Mouse (Mus musculus) brown adipose tissue, adult 24 weeks (tissue): ENCODE measurements around the gene Zfp281. TPM values are rescaled to one million over a fixed set of nuclear protein-coding genes. Genes with fewer than 3 reads are reported as not detected.

Experiments used
- H3K27ac ChIP-seq: fragments of 200-500 bp; replicated peaks from 2 replicates; pipeline ENCODE4 v1.5.1; 2012; ENCODE audit warnings: low read depth, mild to moderate bottlenecking, low read length
- H3K4me1 ChIP-seq: fragments of 200-500 bp; 2 replicates; pipeline ENCODE4 v1.6.1; 2012; ENCODE audit warnings: low read length, mixed read lengths; ENCODE audit not compliant: control insufficient read depth, insufficient read depth, insufficient read length
- H3K4me3 ChIP-seq: fragments of 200-500 bp; 2 replicates; pipeline ENCODE4 v1.5.1; 2012; ENCODE audit warnings: low read depth, mild to moderate bottlenecking, low read length, moderate library complexity; ENCODE audit not compliant: insufficient read depth
- polyA plus RNA-seq: library from polyadenylated mRNA; stranded (reverse); fragments of >200 nt; gene quantifications from 2 replicates; pipeline ENCODE4 v1.2.4, GENCODE M21; 2012; ENCODE audit not compliant: missing spikeins, insufficient read depth, insufficient read length

Zfp281 gene
- polyA plus RNA-seq: 4.3 TPM in 2 replicates

DNA sequence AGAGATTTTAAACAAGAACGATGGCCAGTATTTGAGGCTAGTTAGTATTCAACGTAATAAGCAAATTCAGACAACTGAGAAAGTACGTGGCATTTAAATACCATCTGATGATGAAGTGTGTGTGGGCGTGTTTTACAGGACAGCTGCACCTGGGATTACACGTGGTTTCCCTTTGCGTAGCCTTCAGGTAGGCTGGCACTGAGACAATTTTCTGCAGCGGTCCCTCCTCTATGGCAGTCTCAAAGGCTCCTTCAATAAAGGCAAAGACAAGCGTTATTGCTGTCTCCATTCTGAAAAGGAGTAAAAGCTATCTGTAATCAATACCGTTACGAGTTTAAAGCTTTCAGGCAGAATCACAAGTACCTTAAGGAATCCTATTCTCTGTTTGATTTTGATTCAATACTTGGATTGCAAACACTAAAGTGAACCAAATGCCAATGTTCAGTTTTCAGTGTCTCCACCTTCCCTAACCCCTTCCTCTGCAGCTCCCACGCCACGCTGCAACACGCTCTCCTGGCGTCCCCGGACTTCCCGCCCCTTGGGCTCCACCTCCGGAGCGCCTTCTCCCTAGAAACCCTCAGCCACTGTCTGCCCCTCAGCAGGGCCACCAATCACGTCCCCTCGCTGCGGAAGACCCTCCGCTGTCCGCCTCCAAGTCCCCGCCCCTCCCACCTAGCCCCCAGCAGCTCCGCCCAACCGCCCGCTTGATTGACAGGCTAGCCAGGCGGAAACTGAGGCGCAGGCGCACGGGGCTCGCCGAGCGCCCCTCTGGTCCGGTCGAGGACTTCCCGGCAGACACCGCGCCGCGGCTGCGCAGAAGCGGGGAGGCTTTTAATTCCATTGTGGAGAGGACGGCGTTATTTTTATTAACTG, at the start of gene Zfp281:
Zfp281 (plus strand) TSS at position 756 of the 873 bp plus-strand sequence.
- H3K4me3 ChIP-seq: peak within 1 kb of the TSS; percentile 98
- H3K27ac ChIP-seq: peak within 1 kb of the TSS; percentile 48
- peaks cover 14% of the 10 kb centered on the region for H3K4me1 ChIP-seq

DNA sequence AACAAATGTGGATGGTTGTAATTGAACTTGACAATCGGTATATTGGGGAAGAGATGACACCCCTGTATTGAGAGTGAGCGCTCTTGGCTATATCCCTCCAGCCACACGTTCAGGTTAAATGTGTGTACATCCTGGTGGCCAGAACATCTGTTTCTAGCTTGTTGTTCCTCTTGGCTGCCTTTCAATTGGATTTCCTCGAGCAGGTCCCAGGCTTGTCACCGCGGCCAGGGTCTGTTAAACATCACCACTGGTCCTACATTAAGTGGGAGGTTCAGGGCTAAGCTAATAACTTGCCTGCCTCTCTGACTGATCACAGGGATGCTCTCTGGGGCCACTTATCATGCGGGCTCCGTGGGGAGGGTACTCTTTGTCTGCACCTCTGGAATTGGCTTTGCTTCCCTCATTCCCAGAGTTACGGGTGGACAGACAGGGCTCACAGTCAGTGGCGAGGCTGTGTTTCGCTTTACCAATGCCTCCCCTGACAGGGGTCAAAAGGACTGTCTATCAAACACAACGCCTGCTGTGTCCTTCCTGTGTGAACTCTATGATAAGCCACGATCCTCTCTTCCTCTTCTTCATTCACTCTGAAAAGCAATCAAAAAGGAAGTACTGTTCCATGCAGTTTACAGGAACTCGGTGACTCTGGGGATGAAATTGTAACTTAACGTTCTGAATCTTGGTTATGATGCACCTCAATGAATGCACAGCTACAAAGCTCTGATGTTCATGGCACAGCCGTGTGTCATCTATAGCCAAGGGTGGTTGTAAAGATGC, 46.6 kb upstream of the Zfp281 start:
- no peak overlapping the region for H3K27ac ChIP-seq
- H3K4me1 ChIP-seq: 0 out of 2 replicates have a peak, but pooled peaks cover 2% of the 10 kb centered on the region
- no peak overlapping the region for H3K4me3 ChIP-seq

DNA sequence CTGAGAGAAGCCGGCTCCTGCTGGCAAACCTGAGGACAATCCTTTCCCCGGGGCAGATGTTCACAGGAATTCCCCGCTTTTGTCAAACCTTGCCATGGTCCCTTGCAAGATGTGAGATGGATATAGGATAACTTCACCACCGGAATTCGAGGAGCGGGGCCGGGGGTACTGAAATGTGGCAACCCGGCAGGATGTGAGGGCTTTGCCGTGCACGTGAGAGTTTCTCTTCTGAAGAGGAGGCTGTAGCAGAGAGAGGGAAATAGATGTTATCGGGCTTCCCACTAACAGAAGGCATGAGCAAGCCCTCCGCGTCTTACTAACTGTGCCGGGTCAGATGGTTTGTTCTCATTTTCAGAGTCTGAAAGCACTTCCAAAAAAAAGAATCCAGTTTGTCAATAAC, 45.3 kb upstream of the Zfp281 start:
- Histone ChIP-seq H3K4me3 (no peak overlapping the region), H3K4me1 (0 out of 2 replicates have a peak, but pooled peaks cover 2% of the 10 kb centered on the region), H3K27ac (no peak overlapping the region)

DNA sequence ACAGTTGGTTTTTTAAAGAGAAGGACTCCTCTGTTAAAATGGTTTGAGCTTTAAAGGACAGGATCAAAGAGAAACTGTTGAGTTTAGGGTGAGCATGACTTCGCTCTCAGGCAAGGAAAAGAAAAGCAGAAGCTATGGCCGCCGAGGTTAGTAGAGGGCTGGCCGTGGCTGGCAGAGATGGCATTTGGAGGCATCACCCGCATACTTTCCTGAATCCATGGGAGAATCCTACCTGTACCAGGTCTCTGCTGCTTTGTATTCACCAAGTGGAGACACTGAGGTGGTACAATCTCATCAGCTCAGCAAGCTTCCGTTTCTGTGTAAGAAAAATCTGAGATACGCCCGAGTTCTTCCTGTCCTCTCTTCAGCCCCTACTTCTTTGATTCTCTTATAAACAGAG, 44.4 kb upstream of the Zfp281 start:
- 0 out of 2 replicates have a peak, but pooled peaks cover 2% of the 10 kb centered on the region for H3K4me1 ChIP-seq
- H3K27ac ChIP-seq: no peak overlapping the region
- H3K4me3 ChIP-seq: no peak overlapping the region

DNA sequence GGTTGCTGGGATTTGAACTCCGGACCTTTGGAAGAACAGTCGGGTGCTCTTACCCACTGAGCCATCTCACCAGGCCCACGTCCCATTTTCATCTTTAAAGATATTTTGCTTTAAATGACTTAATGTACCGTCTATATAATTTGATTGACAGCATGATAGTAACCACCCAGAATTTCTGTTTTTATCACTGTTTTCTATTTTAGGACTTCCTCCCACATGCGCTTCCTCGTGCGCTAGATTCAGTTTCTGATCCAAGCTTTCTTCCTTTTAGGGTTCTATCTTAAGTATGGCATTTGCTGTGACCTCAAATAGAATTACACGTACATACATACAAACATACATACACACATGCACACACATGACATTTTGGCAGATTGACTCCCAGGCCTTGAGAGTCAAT, 42.9 kb upstream of the Zfp281 start:
- H3K4me1 ChIP-seq: 0 out of 2 replicates have a peak, but pooled peaks cover 2% of the 10 kb centered on the region
- no peak overlapping the region for H3K27ac ChIP-seq
- no peak overlapping the region for H3K4me3 ChIP-seq

DNA sequence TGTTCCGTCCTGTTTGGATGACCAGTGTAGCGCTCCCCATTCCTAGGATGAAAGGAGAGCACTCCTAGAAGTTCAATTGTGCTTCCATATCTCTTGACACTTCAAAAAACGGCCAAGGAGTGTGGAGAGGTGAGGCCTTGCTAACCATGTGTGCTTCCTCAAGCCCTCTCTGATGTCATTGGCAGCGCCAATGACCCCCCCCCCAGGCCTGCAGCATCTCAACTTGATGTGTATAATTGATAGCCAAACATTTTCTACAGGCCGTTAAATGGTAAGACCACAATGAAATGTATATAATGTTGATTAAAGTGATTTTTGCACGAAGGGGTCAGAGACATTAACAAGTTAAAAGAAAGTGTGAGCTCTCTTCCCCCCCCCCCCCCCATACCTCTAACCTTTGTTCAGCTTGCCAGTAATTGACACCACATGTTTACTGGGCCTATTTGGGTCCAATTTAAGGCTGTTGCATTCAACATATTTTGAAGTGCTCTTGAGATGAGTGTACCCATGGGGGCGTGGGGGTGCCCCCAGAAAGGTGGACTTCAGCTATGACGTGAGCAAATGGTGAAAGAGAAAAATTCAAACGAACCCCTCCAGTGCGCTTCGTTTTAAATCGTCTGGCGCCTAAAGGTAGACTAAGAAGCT, 36.8 kb upstream of the Zfp281 start:
- H3K4me3 ChIP-seq: no peak overlapping the region
- H3K4me1 ChIP-seq: no peaks in the 10 kb centered on the region
- H3K27ac ChIP-seq: no peak overlapping the region

DNA sequence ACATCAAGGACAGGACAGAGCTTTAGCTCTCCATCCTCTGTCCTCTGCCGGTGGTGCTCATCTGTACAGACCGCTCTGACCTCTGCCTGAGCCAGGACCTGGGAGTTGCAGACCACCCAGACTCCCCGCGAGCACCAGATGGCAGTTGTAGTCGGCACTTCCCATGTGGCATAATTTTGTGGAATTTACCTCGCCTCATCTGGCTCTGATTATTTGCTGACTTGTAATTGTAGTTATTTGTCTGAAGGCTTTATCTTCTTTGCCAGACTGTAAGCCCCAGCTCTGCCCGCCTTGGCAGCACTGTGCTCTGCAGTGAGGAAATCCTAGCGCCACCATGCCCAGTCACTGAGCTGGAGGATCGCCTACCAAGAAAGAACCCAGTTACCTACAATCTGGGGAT, 35.8 kb upstream of the Zfp281 start:
- no peaks in the 10 kb centered on the region for H3K4me1 ChIP-seq
- no peak overlapping the region for H3K27ac ChIP-seq
- no peak overlapping the region for H3K4me3 ChIP-seq

DNA sequence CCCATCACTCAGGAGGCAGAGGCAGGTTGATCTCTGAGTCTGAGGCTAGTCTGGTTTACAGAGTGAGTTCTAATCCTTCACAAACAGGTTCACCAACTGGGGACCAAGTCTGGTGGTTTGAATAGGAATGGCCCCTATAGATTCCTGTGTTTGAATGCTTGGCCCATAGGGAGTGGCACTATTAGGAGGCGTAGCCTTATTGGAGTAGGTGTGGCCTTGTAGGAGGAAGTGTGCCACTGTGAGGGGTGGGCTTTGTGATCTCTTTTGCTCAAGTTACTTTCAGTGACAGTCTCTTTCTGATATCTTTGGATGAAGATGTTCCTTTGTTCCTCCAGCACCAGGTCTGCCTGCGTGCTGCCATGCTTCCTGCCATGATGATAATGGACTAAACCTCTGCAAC, 32.0 kb upstream of the Zfp281 start:
- Histone ChIP-seq H3K4me3 (no peak overlapping the region), H3K27ac (no peak overlapping the region), H3K4me1 (no peaks in the 10 kb centered on the region)

DNA sequence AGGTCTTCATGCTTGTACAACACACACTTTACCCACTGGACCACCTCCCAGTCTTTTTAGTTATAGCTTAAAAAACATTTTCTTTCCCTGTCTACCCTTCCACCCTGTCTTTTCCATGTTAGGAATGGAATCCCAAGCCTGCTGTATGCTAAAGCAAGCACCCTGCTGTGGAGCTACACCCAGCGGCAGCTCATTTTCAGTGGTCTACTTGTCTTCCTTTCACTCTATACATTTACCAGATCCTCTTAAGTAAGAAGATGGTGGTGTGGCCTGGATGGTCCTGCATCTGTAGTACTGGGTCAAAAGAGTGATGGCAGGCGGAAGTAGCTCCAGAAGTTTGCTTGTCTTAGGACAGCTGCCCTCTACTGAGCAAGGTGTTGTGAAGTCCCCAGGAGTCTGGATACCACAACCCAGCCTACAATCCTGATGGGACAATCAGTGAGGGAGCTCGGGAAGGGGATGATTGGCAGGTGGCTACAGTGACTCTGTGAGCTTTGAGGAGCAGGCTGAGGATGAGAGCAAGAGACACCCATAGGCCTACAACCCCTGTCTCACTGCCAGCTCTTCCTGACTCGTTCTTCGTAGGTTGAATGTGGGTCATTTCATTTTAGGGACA, 30.4 kb upstream of the Zfp281 start:
- H3K27ac ChIP-seq: no peak overlapping the region
- no peaks in the 10 kb centered on the region for H3K4me1 ChIP-seq

DNA sequence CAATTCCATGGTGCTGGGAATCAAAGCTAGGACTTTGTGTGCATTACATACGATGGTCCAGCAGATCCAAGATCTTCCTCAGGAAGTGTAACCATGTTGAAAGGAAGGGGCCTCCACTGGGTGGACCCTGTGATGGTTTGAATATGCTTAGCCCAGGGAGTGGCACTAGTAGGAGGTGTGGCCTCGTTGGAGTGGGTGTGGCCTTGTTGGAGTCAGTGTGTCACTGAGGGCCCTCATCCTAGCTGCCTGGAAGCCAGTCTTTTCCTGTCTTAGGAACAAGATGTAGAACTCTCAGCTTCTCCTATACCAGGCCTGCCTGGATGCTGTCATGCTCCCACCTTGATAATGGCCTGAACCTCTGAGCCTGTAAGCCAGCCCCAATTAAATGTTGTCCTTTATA, 27.9 kb upstream of the Zfp281 start:
- Histone ChIP-seq H3K4me3 (no peak overlapping the region), H3K4me1 (no peaks in the 10 kb centered on the region), H3K27ac (no peak overlapping the region)

More for the DNA sequence above, 30.4 kb upstream of the Zfp281 start:
- no peak overlapping the region for H3K4me3 ChIP-seq

DNA sequence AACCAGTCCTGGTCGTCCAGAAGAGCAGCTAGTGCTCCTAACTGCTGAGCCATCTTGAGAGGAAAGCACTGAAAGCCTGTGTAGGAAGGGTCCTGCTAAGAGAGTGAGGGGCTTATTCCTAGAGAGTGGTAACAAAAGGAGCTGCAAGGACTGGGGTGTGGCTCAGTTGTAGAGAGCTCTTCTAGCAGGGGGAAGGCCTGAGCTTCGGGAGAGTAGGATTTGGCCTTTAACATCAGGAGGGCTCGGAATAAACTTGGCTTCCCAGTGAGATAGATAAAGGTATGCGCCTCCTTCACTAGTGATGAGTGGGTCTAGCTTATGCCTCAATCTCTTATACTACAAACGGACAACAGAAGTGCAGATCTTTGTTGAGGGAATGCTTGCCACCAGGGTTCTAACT, 26.4 kb upstream of the Zfp281 start:
- Histone ChIP-seq H3K4me1 (no peaks in the 10 kb centered on the region), H3K4me3 (no peak overlapping the region), H3K27ac (no peak overlapping the region)

DNA sequence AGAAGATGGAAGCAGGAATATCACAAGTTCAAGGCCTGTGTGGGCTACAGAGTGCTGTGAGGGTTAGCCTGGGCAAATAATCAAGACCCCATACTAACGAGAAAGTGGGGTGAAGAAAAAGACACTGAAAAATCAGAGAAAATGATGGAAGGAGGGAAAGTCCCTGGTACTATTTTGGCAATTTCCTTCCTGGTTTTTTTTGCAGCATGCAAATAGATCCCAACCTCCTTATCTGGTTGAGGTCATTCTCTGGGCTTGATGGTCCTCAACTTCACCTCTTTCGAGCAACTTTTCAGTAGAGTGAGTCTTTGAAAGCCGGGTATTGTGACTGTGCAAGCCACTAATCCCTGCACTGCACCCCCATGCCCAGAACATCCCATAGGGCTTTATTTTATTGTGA, 24.6 kb upstream of the Zfp281 start:
- Histone ChIP-seq H3K27ac (no peak overlapping the region), H3K4me3 (no peak overlapping the region), H3K4me1 (no peaks in the 10 kb centered on the region)

DNA sequence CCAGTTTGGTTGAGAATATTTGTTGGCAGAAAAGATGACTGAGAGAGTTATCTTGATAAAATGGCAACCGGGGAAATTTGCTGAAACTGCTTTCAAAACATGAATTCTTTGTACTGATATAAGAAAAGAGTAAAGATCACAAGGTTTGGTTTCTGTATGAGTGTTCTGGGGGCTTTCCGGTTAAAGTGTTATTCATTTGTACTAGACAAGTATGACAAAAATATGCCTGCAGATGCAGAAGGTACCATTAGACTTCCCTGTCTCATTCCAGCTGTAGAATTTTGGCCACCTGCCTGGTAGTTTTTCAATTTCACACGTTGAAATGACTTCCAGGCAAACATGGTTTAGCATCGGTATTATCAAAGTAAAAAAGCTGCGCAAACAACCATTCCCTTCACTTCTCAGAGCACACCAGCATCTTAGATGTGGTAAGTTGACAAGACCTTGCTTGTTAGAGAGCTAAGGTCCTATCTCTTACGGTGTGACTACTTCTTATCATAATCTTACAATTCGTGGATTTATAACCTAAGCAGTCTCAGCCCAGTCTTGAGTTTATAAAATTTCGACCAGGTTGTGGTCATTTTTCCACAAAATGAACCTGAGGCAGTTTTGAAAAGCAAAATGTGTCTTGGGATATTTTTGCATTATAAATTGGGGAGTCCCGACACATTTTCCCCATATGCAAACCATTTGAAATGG, 23.9 kb upstream of the Zfp281 start:
- no peak overlapping the region for H3K27ac ChIP-seq
- no peak overlapping the region for H3K4me3 ChIP-seq
- no peaks in the 10 kb centered on the region for H3K4me1 ChIP-seq

DNA sequence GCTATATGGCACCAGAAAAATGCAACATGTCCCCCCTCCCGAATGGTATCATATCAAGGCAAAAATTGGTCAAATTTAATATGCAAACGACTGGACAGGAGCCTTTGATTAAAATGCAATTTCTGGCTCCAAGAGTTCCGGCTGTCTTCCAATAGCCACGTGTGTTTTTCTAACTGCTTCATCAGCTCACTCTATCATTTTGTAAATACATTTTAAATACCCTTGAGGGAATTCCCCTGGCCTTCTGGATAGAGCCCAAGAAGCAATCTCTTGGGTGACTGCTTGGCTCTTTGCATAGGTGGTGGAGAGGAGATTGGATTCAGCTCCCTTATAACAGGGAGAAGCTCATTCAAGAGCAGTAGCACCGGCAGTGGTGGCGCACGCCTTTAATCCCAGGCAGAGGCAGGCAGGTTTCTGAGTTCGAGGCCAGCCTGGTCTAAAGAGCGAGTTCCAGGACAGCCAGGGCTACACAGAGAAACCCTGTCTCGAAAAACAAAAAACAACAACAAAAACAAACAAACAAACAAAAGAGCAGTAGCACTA, 23.3 kb upstream of the Zfp281 start:
- Histone ChIP-seq H3K27ac (no peak overlapping the region), H3K4me3 (no peak overlapping the region), H3K4me1 (no peaks in the 10 kb centered on the region)
